Mouse (Mus musculus): ENCODE measurements at regions not wholly inside any gene's neighbourhood (a gene's known extent, or its start where the extent isn't known, plus 50 kb on each side); places are given as distances from the start of the nearest gene placed in this dataset.
A peak's percentile ranks its signal among the peaks of the same experiment; 100 is the strongest.

DNA sequence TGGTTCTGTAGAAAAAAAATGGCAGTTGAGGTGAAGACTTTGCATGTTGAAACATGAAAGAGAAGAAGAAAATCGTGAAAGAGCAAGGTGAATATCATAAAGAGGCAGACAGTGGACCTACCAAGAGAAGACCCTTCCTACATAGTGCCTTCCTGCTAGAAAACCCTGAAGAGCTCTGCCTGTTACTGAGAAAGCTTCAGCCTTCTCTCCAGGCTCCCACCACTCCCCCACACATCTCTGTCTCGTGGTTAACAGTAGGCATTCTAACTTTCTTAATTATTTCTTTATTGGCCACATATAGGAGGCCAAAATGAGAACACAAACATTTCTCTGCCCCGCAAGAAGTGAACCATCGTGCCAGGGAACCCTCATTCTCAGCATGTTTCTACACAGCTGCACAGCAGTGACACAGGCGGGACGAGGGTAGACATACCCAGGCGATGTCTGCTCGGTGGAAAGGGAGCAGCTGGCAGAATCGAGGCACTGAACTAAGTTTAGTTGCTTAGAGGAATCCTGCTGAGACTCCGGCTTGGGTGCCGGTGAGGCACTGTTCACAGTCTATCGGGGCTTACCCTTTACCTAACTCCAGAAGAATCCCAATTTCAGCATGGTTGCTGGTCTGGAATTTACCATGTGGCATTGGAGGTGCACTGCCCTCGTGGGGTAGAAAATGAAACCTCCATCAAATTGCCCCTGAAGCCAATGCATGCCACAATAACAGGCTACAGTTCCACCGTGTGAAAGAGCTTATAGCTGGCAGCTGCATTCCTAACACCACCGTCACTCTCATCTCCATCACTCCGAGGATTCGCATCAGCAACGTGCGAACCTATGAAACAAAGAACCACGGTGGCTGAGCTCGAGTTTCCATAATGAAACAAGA is 260.4 kb upstream of the Tsc22d2 start:
- no peak for DNase-seq

DNA sequence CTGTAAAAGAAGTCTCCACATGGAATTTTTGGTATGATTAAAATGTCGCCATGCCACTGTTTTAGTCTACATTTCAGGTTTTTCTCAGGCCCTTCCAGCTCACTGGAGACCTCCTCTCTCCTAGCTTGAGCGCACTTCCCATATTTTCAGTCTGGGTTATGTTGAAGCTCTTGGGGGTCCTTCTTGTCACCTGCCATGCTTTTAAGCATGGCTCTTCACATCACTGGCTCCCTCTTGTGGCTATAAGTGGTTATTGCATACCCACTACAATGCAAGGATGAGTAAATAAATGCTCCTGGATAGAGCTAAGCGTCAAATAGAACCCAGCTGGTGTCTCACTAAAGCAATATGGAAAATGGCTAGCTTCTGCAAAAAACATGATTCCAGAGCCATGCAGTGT is 255.1 kb upstream of the Tsc22d2 start:
- no peak for DNase-seq

DNA sequence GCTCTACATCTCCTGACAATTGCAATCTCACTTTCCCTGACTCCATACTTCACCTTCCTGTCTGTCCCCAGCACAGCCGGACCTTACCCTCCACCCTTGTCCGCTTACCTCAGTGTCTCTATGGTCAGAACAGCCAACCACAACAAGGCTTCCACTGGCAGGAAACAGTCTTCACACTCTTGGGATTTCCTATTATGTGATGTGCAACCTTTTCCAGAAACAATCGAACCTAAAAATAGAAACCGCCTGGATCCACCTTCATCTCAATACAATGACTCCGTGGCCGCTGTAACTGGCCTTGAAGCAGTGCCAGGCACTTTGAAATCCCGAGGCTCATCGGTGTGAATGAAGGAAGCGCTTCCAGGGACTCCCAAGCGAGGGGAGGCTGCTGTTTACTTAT is 252.3 kb upstream of the Tsc22d2 start:
- no peak for DNase-seq

DNA sequence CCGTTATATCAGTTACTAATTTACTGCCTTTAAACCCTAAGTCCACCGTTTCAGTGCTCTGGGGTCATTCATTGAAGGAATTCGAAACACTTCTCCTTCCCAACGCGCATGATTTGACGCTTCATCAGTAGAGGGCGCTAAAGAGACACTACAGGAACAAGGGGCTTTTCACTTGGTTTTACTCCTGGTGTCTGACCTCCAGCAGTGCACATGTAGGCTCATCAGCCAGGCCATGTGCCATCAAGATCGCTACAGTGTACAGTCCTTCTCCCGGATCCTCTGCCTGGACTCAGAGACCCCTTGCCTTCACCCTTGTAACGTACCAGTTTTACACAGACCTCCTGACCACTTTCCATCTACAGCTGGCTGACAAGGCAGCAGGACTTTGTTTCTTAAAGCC is 250.7 kb upstream of the Tsc22d2 start:
- DNase-seq, result peak; percentile 25

DNA sequence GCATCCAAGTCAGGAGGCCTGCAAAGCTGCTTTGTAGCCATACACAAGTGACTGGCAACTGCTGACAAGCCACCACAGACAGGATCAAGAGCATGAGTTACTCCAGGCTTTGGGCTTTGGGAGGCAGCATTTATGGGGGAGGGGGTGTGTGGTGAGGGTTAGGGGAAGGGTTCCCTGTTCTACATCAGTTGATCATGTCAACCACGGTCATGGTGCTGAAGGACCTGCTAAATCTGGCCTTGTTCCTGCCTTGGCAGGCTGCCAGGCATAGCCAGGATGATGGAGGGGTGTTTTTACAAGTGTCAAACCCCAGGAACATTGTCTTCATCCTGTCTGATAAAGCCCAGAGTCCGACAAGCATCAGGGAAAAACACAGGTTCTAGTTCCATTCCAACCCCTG is 247.9 kb upstream of the Tsc22d2 start:
- DNase-seq, result no peak

DNA sequence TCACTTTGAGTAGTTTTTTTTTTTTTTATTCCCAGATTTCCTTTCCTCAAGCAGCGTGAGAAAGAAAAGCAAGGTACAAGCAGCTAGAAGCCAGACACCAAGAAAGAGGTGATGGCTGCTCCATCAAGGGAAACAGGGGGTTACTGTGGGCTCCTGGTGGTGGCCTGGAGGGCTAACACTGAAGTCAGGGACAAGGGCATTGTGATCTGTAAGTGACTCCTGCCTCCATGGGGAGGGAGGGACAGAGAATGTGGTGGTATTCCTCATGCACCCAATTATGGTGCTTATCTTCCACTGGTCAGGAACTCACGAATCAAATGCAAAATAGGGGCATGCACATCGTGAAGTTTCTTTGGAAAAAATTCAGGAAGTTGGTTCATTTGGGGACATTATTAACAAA is 247.4 kb upstream of the Tsc22d2 start:
- no peak for DNase-seq

DNA sequence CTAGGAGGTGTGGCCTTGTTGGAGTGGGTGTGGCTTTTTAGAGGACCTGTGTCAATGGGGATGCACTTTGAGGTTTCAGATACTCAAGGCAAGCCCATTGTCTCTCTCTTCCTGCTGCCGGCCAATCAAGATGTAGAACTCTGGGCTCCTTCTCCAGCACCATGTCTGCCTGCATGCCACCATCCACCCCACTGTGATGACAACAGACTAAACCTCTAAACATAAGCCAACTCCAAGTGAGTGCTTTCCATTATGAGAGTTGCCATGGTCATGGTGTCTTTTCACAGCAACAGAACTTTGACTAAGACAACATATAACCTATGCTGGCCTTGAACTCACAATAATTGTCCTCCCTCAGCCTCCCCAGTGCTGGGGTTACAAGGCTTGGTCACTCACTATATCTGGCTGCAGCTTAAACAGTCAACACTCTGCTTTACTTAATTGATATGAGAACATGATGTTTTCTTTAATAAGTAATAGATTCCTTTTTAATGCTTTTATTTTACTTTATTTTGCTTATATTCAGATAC is 246.7 kb upstream of the Tsc22d2 start:
- DNase-seq, result no peak

DNA sequence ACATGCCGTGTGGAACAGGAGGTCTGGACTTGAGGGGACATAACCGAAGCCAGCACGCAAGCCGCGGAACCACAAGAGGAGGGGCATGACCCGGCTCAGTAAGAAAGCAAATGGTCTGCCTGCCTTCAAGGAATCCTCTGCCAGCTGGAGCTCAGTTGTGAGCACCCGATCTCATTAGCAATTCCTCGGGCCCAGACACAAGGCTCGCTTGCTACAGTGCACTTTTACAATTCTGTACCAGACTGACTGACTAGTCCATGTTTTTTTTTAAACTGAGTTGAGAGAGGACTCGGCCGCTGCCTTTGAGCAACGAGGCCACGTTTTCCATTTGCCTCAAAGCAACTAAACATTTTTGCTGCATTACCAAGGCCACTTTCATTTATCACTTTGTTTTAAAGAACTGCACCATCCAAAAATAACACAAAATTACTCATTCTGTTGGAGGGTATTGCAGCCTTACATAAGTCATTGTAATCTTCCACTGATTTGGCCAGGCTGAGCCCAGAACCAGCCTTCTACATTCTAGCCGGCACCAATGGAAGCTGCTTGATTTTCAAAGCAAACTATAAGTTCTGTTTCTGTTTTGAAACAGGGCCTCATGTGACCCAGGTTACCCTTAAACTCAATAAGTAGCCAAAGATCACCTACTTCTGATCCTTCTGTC is 245.9 kb upstream of the Tsc22d2 start:
- DNase-seq, result peak; percentile 13

DNA sequence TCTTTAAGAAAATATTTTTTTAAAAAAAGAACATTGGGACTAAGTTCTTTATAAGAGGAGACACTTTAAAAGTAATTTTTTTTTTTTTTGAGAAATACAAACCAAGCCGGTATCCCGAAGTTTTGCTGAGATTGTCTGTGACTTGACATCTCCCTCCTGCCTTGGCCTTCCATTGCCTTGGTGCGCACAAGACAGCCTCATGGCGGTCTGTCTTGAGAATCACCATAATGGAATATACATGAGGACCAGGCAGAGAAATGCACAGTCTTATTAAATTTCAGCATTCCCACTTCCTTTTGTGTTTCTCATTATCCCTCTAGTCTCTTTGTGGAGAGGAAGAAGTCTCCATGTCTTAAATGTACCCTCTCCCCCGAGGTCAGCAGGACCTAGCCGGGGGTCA is 244.7 kb upstream of the Tsc22d2 start:
- no peak for DNase-seq

DNA sequence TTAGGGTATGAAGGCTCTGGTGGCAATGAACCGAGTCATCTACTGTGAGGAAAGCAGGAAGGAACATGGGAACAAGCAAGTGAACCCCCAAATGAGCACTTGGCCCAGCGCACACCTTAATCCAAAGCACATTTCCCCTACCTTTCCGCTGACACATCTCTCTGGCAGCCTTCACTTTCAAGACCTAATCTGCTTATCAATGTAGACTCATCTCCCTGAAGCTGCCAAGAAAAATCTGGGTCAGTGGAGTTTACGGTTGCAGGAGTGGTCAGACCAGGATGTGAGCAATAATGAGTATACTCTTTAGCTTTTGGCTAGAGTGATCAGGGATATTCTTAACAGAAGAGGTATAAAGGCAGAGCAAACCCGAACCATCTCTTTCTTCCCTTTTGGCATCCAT is 242.4 kb upstream of the Tsc22d2 start:
- no peak for DNase-seq

DNA sequence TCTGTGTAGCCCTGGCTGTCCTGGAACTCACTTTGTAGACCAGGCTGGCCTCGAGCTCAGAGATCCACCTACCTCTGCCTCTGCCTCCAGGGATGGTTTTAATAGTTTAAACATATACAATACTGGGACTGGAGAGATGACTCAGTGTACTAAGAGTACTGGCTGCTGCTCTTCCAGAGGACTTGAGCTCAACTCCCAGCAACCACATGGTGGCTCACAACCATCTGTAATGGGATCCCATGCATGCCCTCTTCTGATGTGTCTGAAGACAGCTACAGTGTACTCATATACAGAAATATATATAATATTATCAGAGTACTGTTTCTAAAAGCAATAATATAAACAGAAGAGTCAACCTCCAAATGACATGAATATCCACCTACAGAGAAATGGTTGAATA is 240.7 kb upstream of the Tsc22d2 start:
- no peak for DNase-seq

DNA sequence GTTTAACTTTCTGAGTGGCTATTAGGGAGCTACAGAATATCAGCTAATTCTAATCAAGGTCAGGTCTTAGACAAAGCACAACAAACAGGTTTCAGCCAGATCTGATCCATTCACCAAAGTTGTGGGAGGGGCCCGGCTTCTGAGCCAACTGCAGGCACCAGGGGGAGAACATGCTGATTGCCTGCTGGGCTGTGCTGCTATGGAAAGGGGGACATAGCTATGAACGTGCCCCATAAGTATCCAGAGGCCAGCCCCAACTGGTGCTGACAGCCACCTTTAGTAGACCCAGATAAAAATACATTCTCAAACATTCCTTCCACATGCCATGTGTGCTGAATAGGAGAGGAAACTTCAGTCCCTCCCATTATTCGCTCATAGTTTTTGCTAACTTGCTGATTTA is 232.8 kb upstream of the Tsc22d2 start:
- DNase-seq, result no peak

DNA sequence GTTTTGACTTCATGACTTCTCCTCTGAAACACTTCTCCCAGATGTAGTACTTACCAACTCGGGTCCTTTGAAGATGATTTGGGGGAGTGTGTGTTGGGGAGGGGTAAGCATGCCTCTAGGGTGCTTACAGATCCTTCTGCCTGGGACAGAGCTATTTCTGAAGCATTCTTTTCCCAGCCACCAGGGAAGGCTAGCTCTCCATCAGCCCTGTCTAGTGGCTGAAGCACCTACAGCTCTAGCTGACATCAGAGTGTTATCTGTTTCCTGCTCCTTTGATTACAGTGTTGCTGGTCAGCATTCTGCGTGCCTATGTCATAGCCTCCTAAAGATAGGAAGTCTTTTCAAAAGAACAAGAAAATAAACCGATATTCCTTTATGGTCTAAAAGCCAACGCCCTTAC is 232.2 kb upstream of the Tsc22d2 start:
- no peak for DNase-seq

DNA sequence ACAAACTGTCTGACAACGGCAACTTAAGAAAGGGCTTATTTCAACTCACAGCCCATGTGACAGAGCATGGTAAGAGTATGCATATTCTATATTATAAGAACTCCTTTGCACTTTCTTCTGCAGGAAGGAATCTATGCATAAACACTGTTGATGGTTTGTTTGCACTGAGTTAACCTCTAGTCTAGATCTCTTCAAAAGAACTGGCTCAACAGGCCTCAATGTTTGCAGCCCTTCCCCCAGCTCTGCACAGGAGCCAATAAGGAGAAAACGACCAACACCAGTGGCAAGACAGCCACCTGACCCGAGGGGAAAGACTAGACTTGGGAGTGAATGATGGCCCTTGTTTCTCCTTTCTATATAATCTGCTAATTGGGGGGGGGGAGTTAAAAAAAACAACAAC is 231.2 kb upstream of the Tsc22d2 start:
- DNase-seq, result no peak

DNA sequence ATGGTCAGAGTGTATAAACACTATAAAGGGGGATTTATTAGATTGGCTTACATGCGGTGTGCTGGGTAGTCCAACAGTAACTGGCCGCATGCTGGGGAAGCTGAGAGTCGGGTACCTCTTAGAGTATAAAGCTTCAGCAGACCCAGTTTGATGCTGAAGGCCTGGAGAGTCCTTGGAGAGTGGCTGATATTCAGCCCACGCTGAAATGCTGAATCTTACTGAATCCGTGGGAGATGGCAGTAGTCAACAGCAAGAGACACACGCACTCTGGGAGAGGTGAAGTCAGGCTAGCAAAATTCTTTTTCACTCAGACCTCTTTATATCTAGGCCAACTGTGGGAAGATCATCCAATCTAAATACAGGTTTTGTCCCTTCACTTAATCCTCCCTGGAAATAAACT is 214.1 kb upstream of the Tsc22d2 start:
- DNase-seq, result no peak

DNA sequence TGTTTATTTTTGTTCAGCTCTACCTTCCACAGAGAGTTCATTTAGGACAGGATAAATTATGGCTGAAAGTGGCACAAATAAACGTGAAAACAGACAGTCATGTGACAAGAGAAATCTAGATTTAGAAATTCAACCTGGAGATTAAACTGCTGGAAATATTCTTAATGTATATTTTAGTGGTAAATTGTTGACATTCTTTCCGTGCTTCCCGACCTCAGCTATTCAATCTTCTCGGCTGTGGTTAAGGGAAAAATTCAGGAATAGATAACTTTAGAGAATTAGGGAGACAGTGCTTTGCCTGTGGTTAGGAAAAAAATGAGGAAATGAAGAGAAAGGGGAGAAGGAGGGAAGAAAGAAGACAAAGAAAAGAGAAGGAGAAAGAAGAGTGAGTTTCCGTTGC is 211.7 kb upstream of the Tsc22d2 start:
- DNase-seq, result no peak

DNA sequence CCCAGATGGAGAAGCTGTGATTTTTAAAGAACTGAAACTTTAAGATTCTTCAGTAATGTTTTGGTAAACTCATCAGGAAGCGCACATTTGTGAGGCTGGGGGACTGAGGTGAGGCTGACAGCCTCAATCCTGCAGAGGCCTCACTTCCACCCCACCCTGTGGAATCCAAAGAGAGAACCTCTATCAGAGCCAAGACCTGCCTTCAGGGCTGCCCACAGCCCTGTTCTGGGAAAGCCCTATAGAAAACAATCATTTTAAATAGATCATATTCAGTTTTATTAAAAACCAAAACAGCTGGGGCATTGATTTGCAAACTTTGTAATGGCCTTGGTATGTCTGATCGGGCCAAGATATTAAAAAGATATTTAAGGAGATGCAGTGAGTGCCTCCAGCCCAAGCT is 210.7 kb upstream of the Tsc22d2 start:
- no peak for DNase-seq

DNA sequence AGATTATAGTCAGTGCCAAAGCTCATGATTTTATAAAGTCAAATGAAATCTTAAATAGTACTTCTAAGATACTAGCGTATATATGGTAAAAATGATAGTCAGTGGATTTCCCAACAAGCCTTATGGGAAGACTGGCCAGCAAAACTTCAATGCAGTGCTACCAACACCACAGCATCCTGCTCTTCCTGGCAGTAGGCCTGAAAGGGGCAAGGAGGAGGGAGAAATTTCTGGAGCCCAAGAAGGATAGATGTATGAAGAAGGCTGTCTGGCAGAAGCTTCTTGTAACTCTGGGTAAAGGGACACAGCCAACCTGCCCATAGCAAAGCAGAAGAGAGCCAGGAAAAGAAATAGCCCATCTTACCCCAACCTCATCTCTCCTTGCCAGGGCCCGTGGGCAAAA is 209.0 kb upstream of the Tsc22d2 start:
- no peak for DNase-seq

DNA sequence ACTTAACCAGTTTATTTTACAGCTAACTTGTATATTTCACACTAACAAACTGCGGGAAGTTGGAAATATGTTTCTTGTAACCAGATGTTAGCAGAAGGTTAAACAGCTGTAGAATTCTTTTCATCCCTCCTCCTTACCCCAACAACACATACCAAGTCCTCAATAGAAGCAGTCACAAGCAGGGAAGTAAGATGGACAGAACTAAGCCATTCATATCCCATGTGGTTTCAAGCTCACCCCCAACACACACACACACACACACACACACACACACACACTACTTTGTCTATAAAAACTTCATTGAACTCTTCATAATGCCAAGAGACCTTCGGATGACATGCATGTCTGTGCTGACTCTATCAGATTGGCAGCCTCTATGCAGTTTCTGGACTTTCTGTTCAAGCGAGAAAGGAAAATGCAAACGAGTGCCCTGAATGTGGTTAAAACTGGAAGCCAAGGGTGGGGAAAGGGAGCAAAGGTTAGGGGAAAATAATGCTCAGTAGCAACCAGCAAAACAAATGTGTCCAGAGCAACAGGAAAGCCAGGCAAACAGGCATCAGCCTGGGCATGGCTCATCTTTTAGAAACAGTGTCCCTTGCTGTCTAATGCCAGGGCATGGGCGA is 207.6 kb upstream of the Tsc22d2 start:
- DNase-seq, result no peak

DNA sequence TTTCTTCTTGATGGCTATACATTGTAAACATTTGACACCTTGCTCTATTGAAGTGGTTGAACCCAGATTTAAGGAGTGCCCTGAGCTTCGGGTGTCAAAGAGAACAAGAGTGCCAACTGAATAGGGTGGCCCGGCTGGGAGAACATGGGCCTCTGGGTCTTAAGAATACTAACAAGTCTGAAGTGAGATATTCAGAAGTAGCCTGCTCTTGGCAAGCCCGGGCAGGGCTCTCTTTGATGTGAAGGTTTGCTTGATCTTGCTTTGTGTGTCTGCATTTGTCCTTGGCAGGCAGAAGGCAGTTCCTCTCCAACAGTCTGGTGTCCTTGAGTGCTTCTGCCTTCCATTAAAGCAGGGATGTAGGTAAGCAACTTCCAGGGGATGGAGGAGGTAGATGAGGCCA is 203.5 kb upstream of the Tsc22d2 start:
- no peak for DNase-seq

DNA sequence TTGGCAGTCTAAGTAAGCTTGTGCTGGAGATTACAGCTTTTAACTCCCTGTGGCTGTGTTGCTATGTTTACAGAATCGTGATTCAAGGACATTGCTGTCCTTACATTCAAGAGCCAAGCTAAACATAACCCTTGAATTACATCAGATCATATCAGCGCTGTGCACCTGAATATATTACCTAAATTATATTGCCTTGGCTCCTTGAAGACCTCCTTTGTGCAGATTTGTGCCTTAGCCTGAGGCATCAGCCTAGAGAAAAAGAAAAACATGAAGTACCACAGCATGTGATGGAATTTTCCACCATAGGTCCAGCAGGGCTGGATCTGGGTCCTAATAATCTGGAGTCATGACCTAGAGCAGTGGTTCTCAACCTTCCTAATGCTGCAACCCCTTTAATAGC is 189.8 kb upstream of the Tsc22d2 start:
- DNase-seq, result no peak

DNA sequence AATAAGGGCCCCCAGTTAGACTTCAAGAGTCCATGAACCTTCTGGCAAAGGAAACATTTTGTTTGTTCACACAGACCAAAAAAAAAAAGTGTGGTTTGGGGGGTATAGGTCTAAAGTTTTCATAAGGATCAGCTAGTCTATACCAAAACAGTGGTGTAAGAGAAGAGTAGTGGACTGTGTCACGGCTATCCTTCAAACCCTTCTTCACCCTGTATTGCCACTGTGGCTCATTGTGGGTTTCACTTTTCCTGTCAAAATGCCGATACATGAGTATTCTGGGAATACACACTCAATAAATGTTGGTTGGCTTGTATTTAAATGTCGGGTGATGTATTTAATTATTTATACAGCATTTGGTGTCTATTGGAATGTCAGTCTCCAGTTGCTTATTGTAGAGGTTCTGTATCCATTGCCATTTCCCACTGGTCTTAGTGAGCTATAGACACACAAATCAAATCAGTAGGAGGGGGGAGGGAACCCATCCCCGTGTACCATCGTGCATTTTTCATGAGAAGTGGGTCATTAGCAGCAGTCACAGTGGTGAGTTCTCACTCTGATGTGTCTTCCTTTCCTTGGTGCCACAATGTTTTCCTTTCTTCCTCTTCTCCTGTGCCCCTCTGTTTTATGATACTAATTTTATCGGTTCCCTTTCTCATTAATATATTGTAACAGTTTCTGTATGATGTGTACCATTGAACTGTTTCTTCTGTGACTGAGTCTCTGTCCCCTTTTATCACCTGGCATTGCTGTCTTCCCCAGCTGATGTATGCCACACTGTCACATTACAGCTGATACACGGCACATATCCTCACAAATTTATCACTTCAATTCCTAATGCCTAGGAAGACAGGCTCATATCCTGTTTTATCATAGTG is 187.8 kb upstream of the Tsc22d2 start:
- DNase-seq, result no peak

DNA sequence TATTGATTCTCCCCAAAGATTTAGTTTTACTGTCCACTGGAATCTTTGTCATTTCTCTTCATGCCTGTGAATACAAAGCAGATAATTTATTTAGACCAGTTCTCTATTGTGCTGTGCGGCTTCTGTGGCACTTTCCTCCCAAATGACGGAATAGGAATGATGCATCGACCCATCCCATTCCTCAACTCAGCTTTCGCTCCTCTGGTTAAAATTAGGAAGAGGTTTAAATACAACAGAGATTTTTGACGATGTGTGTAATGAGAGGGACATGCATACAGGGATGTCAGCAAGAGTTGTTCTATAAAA is 187.2 kb upstream of the Tsc22d2 start:
- no peak for DNase-seq
